Mouse (Mus musculus): ENCODE data around the gene 1700001C19Rik. TPM values are rescaled to one million over a fixed set of nuclear protein-coding genes. Genes with fewer than 3 reads are reported as not detected.

The 1700001C19Rik gene
- total and polyA plus RNA-seq, 3 experiments = not detected

DNA sequence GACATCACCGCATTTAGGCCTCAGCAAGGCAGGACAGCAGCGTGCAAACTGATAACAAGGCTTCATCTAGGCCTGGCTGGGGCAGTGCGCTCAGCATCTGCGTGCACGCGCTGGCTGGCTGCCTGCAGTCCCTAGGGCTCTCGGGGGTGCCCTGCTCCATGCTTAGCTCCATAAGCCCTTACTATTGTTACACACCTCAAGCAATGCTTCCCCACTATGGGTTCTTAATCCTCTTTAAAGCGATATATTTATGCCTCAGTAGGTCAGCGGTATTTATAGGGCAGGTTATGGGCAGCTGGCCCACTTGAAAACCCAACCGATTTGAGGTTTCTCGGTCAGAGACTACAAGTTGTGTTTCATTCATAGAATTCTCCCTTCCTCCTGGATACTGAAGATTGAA, 55.3 kb downstream of the 1700001C19Rik start:
- Histone ChIP-seq H3K4me1 (ENCODE audit: control insufficient read depth in 1 of 2, insufficient read depth in 2 of 2) (no peaks in the 10 kb centered on the region), H3K4me3 (replicated peaks in 1 of 3; ENCODE audit: low read depth in 2 of 3, low read length in 2 of 3, poor library complexity in 1 of 3) (no peak overlapping the region), H3K9ac (ENCODE audit: insufficient read depth, low read depth) (no peak overlapping the region), H3K27me3 (replicated peaks) (no peaks in the 10 kb centered on the region), H3K4me2 (ENCODE audit: insufficient read depth, low read depth, poor library complexity, severe bottlenecking) (no peak overlapping the region), H3K9me3 (replicated peaks; ENCODE audit: low read length) (peaks cover 9% of the 10 kb centered on the region), H3K27ac (ENCODE audit: insufficient read depth, low read depth) (no peak overlapping the region), H3K36me3 (replicated peaks in 1 of 2; ENCODE audit: control insufficient read depth in 1 of 2, insufficient read depth in 1 of 2, low read length in 1 of 2) (peaks cover 43 to 81% of the 10 kb centered on the region in 2 experiments), H3K79me2 (replicated peaks; ENCODE audit: control insufficient read depth, extremely low read depth, insufficient read depth, poor library complexity, severe bottlenecking) (no peaks in the 10 kb centered on the region)
- dilution Hi-C loops (cut with MboI; ENCODE audit: extremely low pct_ligation_motif_present, extremely low pct_unique_long_range_greater_than_20kb, low sequenced_read_pairs) = no loop called here
- in situ Hi-C loops (cut with MboI; ENCODE audit: low pct_ligation_motif_present, low pct_unique_long_range_greater_than_20kb, low sequenced_read_pairs) = loop anchor here (25.0 kb wide), 1 partner anchor 230 kb away; the partner anchor contains the start of genes Bysl, Gm20517 and Med20
- TF ChIP-seq PAX5 (IDR thresholded peaks at IDR 0.05; ENCODE audit: low read length) (no peak), MAFK (IDR thresholded peaks at IDR 0.05; ENCODE audit: insufficient replicate concordance, low read length) (no peak), MYC (IDR thresholded peaks at IDR 0.05; ENCODE audit: low read depth, low read length) (no peak), ZNF384 (IDR thresholded peaks at IDR 0.05; ENCODE audit: low read depth, low read length) (no peak), ETS1 (conservative IDR thresholded peaks at IDR 0.05; ENCODE audit: low read depth, low read length) (no peak), GABPA (IDR thresholded peaks at IDR 0.05; ENCODE audit: insufficient replicate concordance, low read depth, low read length) (no peak), MAX (IDR thresholded peaks at IDR 0.05; ENCODE audit: low read length) (no peak), ZKSCAN1 (IDR thresholded peaks at IDR 0.05; ENCODE audit: borderline replicate concordance, low read depth, low read length) (no peak), IRF4 (IDR thresholded peaks at IDR 0.05; ENCODE audit: low read depth, low read length) (no peak), JUND (conservative IDR thresholded peaks at IDR 0.05; ENCODE audit: low read depth, low read length) (no peak), CHD1 (IDR thresholded peaks at IDR 0.05; ENCODE audit: low read depth, low read length) (no peak), SMC3 (IDR thresholded peaks at IDR 0.05; ENCODE audit: low read depth, low read length) (no peak)
- DNase-seq (ENCODE audit: extremely low read depth) = no peak

DNA sequence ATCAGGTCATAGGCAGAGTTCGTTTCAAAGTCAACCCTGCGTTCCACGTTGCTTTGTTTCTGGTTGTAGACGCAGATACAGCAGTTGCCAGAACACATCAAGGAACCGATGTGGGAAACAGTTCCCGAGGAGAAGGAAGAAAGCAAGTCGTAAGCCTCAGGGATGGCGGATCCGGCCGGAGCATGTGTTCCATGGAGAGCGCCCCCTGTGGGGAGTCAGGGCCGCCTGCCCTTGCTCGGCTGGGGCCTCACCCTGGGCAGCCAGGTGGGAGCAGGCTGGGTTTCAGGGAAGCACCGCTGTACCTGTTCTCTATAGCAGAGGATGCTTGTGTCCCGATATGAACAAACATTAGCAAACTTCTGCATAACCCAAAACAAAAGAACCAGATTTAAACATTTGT, 59.0 kb downstream of the 1700001C19Rik start:
- Histone ChIP-seq H3K27me3 (replicated peaks) (no peaks in the 10 kb centered on the region), H3K79me2 (replicated peaks; ENCODE audit: control insufficient read depth, extremely low read depth, insufficient read depth, poor library complexity, severe bottlenecking) (no peaks in the 10 kb centered on the region), H3K9me3 (replicated peaks; ENCODE audit: low read length) (no peaks in the 10 kb centered on the region), H3K27ac (ENCODE audit: insufficient read depth, low read depth) (no peak overlapping the region), H3K4me3 (replicated peaks in 1 of 3; ENCODE audit: low read depth in 2 of 3, low read length in 2 of 3, poor library complexity in 1 of 3) (no peak overlapping the region), H3K4me1 (ENCODE audit: control insufficient read depth in 1 of 2, insufficient read depth in 2 of 2) (no peaks in the 10 kb centered on the region), H3K4me2 (ENCODE audit: insufficient read depth, low read depth, poor library complexity, severe bottlenecking) (no peak overlapping the region), H3K9ac (ENCODE audit: insufficient read depth, low read depth) (no peak overlapping the region), H3K36me3 (replicated peaks in 1 of 2; ENCODE audit: control insufficient read depth in 1 of 2, insufficient read depth in 1 of 2, low read length in 1 of 2) (peaks cover 70 to 96% of the 10 kb centered on the region in 2 experiments)
- in situ Hi-C loops (cut with MboI; ENCODE audit: low pct_ligation_motif_present, low pct_unique_long_range_greater_than_20kb, low sequenced_read_pairs) (loop anchor here (25.0 kb wide), 1 partner anchor 234 kb away; the partner anchor contains the start of genes Bysl, Gm20517 and Med20), dilution Hi-C loops (cut with MboI; ENCODE audit: extremely low pct_ligation_motif_present, extremely low pct_unique_long_range_greater_than_20kb, low sequenced_read_pairs) (no loop called here)
- TF ChIP-seq IRF4 (IDR thresholded peaks at IDR 0.05; ENCODE audit: low read depth, low read length) (no peak), MYC (IDR thresholded peaks at IDR 0.05; ENCODE audit: low read depth, low read length) (no peak), NELFE (IDR thresholded peaks at IDR 0.05; ENCODE audit: low read depth, low read length) (no peak), CHD2 (IDR thresholded peaks at IDR 0.05; ENCODE audit: low read length) (no peak), GABPA (IDR thresholded peaks at IDR 0.05; ENCODE audit: insufficient replicate concordance, low read depth, low read length) (no peak), NRF1 (IDR thresholded peaks at IDR 0.05; ENCODE audit: low read depth, low read length) (no peak), TBP (conservative IDR thresholded peaks at IDR 0.05; ENCODE audit: low read depth, low read length) (no peak), RAD21 (IDR thresholded peaks at IDR 0.05; ENCODE audit: low read depth, low read length) (no peak), SMC3 (IDR thresholded peaks at IDR 0.05; ENCODE audit: low read depth, low read length) (no peak), MXI1 (IDR thresholded peaks at IDR 0.05; ENCODE audit: low read depth, low read length) (no peak), RCOR1 (conservative IDR thresholded peaks at IDR 0.05; ENCODE audit: low read depth, low read length) (no peak), BHLHE40 (IDR thresholded peaks at IDR 0.05; ENCODE audit: low read depth, low read length) (no peak)
- DNase-seq (ENCODE audit: extremely low read depth) = no peak
